In the genomic region with DNA sequence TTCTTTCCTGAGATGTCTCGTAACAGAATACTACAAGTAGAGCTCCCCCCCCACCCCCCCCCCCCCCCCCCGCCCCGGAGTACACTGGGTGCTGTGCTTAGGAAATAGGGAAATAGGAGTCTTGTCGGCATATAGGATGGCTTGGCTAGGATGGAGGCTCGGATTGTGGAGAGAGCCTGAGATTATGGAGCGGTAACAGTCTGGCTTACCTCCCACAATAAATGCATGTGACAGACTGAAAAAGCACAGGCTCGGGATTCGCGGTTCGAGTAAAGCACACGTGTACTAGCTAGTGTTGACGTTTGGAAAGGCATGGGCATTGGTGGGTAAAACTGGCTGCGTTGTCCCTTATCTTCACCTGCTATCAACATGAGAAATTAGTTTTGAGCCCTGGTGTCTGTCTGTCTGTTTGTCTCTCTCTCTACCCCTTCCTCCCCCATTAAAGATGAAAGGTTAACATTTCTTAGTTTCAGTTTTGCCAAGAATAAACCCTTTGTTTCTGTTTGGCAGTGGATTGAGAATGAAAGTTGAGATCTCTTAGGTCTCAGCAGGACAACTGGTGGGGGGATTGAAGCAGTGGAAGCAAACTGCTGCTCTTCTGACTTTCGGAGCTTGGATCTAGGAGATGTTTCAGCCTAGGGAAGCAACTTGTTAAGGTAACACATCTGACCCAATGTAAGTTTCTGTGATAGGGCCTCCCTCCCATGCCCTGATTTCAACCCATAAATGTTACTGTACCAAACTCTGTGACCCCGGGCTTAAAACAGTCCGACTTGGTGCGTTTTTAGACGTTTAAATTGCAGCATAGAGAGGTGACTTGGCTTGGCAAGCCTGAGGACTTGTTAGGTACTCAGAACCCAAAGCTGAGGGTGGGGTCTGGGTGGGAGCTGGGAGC, we compare ENCODE assay signal across 15 mouse cellular contexts. TPM values are rescaled to one million over a fixed set of nuclear protein-coding genes. Genes with fewer than 3 reads are reported as not detected.
DNase-seq lines count a peak whose midpoint lies in the region; ATAC-seq and TF ChIP-seq lines count a peak whose summit lies in the region.
"Had no signal": no experiment of that assay in that cellular context is flagged by ENCODE, and none has a peak within 500 bp of the region (broad histone marks: within the 10 kb centered on the region; RNA-seq: fewer than 3 reads in every experiment).

No protein-coding gene starts in this region.

- intact Hi-C loops in gastrocnemius, adult 2 months (cut with DNase I) = no loop called here
- intact Hi-C loops in left cerebral cortex, adult 2 months (cut with DNase I) = no loop called here

- peak overlapping the region; percentile 55 for H3K4me3 ChIP-seq in gastrocnemius, adult 2 months
- H3K4me3 ChIP-seq in left cerebral cortex, adult 2 months = peak overlapping the region; percentile 24; the same call in 1 of the 2 replicates
- H3K4me3 ChIP-seq: limb, embryonic 15.5 days had no signal

- DNase-seq in gastrocnemius, adult 2 months = no peak
- no peak for DNase-seq in gastrocnemius, postnatal 25 days
- DNase-seq in left cerebral cortex, adult 2 months (ENCODE audit: extremely low spot score in 1 of 2, low spot score in 2 of 2) = no peak
- DNase-seq in left cerebral cortex, adult 8-10 months (ENCODE audit: low spot score in 2 of 2) = no peak
- DNase-seq in layer of hippocampus, postnatal 25 days (ENCODE audit: extremely low spot score in 1 of 2, low spot score in 1 of 2) = no peak
- no peak for DNase-seq in thymus, postnatal 36 days
- DNase-seq: cerebellum, adult 11-12 months; gastrocnemius, postnatal 10 days; lung, postnatal 10 days; right cerebral cortex, postnatal 14 days; thymus, postnatal 4 days had no signal

- peak overlapping the region; percentile 49; the same call in 1 of the 2 replicates for H3K27ac ChIP-seq in gastrocnemius, adult 2 months
- H3K27ac ChIP-seq in left cerebral cortex, adult 2 months = no peak overlapping the region
- H3K27ac ChIP-seq: limb, embryonic 15.5 days had no signal

- ATAC-seq in CD4-positive, CD25-positive, alpha-beta regulatory T cell, adult 4 months = peak; percentile 35
- ATAC-seq in inflammation-experienced regulatory T-cells, adult 6 months = peak; percentile 42
- ATAC-seq: forebrain, embryonic 16.5 days had no signal

- TF ChIP-seq CTCF in gastrocnemius, adult 2 months (IDR thresholded peaks at IDR 0.05) = no peak
- no peak for TF ChIP-seq CTCF in left cerebral cortex, adult 2 months (IDR thresholded peaks at IDR 0.05)

RNA-seq across cellular contexts. Expression of gene Elovl5, which starts 4.4 kb away (rescaled TPM):
- 10 to 100 TPM in 1 of 2 experiments, 1 to 10 TPM in 1; 8.7 to 14.3 TPM for total RNA-seq in gastrocnemius, adult 2 months (2021)
- total RNA-seq in gastrocnemius, postnatal 25 days (2021) = 10 to 100 TPM in 1 of 2 experiments, 1 to 10 TPM in 1; 9.3 to 11.8 TPM
- total RNA-seq in left cerebral cortex, adult 2 months (2021) = 10 to 100 TPM; 60.4 to 62.7 TPM
- 10 to 100 TPM; 68.4 to 86.2 (median 76.6) TPM for total RNA-seq in left cerebral cortex, adult 8-10 months (2022)
- 100 to 1,000 TPM; 173 to 183 TPM for polyA plus RNA-seq in CD4-positive, CD25-positive, alpha-beta regulatory T cell, adult 4 months (2017; shearing (Covaris generic))
- polyA plus RNA-seq in inflammation-experienced regulatory T-cells, adult 6 months (2017; shearing (Covaris generic)) = 100 to 1,000 TPM in 2 of 3 experiments, 10 to 100 TPM in 1; 97.0 to 142 (median 135) TPM
- 10 to 100 TPM; 68.9 to 74.6 TPM for total RNA-seq in layer of hippocampus, postnatal 25 days (2021)

Comparison
In these comparisons a context has a peak if more than half of its experiments do, and no peak if none do; other contexts are left out.
1. RNA of gene Elovl5, which starts 4.4 kb away (total RNA-seq): 68.4 to 86.2 TPM in left cerebral cortex, adult 8-10 months, 68.9 to 74.6 TPM in layer of hippocampus, postnatal 25 days and 60.4 to 62.7 TPM in left cerebral cortex, adult 2 months; 8.7 to 14.3 TPM in gastrocnemius, adult 2 months and 9.3 to 11.8 TPM in gastrocnemius, postnatal 25 days; every median in the first group is over 4 times any median in the second.